In the genomic region with DNA sequence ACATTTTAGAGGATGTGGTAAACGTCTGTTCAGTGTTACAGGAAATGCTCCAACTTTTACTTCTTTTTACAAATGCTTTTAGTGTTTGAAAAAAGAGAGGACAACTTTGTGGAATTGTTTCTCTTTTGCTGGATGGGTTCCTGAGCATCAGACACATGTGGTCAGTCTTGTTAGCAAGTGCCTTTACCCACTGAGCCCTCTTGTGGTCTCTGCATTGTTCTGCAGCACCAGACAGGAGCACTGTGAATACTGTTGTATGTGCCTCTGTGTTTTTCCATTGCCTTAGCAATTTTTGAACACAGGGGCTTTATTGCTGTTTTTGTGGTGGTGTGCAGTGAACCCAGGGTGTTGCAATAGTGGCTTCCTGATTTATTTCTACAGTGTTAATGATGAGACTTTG, we compare ENCODE assay signal across 8 mouse cellular contexts. TPM values are rescaled to one million over a fixed set of nuclear protein-coding genes. Genes with fewer than 3 reads are reported as not detected.
DNase-seq lines count a peak whose midpoint lies in the region; ATAC-seq lines count a peak whose summit lies in the region.

No protein-coding gene starts in this region.

- H3K27me3 ChIP-seq in forebrain, embryonic 16.5 days (replicated peaks; ENCODE audit: control insufficient read depth, insufficient read depth, low read length): no peaks in the 10 kb centered on the region

- peak; percentile 62; the same call in 1 of the 2 replicates for ATAC-seq in forebrain, embryonic 16.5 days

- peaks cover 23% of the 10 kb centered on the region for H3K36me3 ChIP-seq in forebrain, embryonic 16.5 days (ENCODE audit: control insufficient read depth, insufficient read depth)

- H3K4me2 ChIP-seq in forebrain, embryonic 16.5 days (ENCODE audit: low read length): no peak overlapping the region

- no peak overlapping the region for H3K27ac ChIP-seq in forebrain, embryonic 16.5 days (ENCODE audit: low read length)

- H3K4me3 ChIP-seq in forebrain, embryonic 16.5 days (replicated peaks; ENCODE audit: low read length): no peak overlapping the region

- WGBS in forebrain, embryonic 16.5 days: 81% methylated on average over 1 of the region's 1 CpGs

- no peak overlapping the region for H3K9ac ChIP-seq in forebrain, embryonic 16.5 days (replicated peaks; ENCODE audit: low read depth, low read length)

- DNase-seq in cerebellum, postnatal 14 days: peak; percentile 34
- no peak for DNase-seq in cerebellum, adult 8-10 months
- peak; percentile 35 for DNase-seq in right cerebral cortex, adult 18-20 months
- DNase-seq in right cerebral cortex, postnatal 25 days: no peak
- peak; percentile 62 for DNase-seq in lung, postnatal 10 days
- DNase-seq in right cerebral cortex, postnatal 4 days: peak; percentile 11
- no peak for DNase-seq in spleen, adult 12 weeks (ENCODE audit: low spot score)

- no peaks in the 10 kb centered on the region for H3K4me1 ChIP-seq in forebrain, embryonic 16.5 days (replicated peaks; ENCODE audit: control insufficient read depth, insufficient read depth, low read length)

- no peaks in the 10 kb centered on the region for H3K9me3 ChIP-seq in forebrain, embryonic 16.5 days (ENCODE audit: control insufficient read depth, low read length)

RNA-seq across cellular contexts. Expression of a gene that starts 39.4 kb away (rescaled TPM):
- 85.4 and 109 TPM in 2 replicates for polyA plus RNA-seq in forebrain, embryonic 16.5 days (2015; fragmentation: Nextera tagmentation; extraction: Ambion mirVana)

Comparison
In these comparisons a context has a peak if more than half of its experiments do, and no peak if none do; other contexts are left out.
1. DNase-seq: peak in cerebellum, postnatal 14 days (2 of 2), right cerebral cortex, adult 18-20 months (single experiment), lung, postnatal 10 days (single experiment) and right cerebral cortex, postnatal 4 days (single experiment); none in cerebellum, adult 8-10 months (single experiment), right cerebral cortex, postnatal 25 days (single experiment) and spleen, adult 12 weeks (single experiment).